Mouse (Mus musculus) heart, adult 2 months (tissue): ENCODE results near the gene Myadml2.

ENCODE experiments used
- CTCF ChIP-seq: fragments of 200-600 bp; IDR thresholded peaks from 2 replicates; pipeline ENCODE4 v1.8.1; 2022; ENCODE audit warnings: antibody characterized with exemption, mild to moderate bottlenecking, moderate library complexity
- EP300 ChIP-seq: fragments of 200-500 bp; IDR thresholded peaks from 2 replicates; pipeline ENCODE4 v1.6.1; 2011; ENCODE audit warnings: low read depth, low read length, control low read depth; ENCODE audit not compliant: insufficient read depth
- POLR2A ChIP-seq: fragments of 200-500 bp; IDR thresholded peaks from 2 replicates; pipeline ENCODE4 v1.6.1; 2011; ENCODE audit warnings: mild to moderate bottlenecking, low read depth, low read length, control low read depth; ENCODE audit not compliant: insufficient read depth

- TF ChIP-seq CTCF = no peak
- no peak for TF ChIP-seq POLR2A
- no peak for TF ChIP-seq EP300
These were observed 36.7 kb upstream of the Myadml2 start for GRCm38 (mm10) chr11:120684660-120685059.
